Mouse (Mus musculus): Measurements from ENCODE around the gene Nup107.
"Not testable (repeated sequence)": the region's sequence is repeated elsewhere in the genome, so short reads cannot be mapped to it uniquely, and the experiment has no call there.

The Nup107 gene

DNA sequence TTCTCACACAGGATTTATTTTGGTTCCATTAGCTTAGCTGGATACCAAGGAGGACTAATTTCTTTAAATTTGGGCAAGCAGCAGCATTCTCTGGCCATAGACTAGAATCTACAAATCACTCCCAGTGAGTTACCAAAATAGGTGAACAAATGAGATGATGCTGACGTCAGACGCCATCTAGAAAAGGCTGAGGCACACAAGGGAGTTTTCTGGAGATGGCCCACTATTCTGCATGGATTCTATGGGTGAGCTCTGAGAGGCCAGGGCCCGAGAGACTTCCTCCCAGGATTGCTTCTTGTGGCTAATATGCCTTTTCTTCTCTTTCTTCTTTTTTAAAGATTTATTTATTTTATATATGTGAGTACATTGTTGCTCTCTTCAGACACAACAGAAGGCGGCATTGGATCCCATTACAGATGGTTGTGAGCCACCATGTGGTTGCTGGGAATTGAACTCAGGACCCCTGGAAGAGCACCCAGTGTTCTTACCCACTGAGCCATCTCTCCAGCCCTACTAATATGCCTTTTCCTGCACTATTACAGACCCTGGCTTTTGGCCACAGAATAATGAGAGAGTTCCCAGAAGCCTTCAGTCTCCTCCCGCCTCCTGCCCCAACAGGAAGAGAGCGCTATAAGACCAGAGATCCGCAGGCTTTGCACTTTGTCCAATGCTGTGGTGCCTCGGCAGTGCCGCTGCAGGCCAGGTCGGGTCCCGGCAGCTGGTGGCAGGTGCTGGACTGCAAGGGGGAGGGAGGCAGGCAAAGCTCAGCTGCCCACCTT lies 27.2 kb downstream of the Nup107 start:
- DNase-seq (ENCODE audit: low read depth, low spot score) = no peak

DNA sequence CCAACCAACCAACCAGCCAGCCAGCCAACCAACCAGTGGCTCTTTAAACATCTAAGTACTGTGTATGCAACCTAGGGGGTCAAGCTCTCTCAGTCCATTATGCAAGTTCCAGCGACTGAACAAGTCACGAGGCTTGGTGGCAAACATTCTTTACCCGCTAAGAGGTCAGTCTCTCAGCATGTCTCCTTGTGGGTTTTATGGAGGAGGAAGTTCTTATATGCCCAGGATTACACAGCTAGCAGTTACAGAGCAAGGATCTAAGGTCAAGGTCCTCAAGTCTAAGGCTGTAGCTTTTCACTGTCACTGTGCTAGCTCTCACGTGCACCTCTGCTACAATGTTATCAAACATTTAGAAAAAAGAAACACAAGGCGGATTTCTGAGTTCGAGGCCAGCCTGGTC lies 27.9 kb downstream of the Nup107 start:
- DNase-seq (ENCODE audit: low read depth, low spot score) = no peak

GRCm38 (mm10) chr10:117763588-117764190 lies 28.8 kb downstream of the Nup107 start:
- DNase-seq (ENCODE audit: low read depth, low spot score) = no peak

DNA sequence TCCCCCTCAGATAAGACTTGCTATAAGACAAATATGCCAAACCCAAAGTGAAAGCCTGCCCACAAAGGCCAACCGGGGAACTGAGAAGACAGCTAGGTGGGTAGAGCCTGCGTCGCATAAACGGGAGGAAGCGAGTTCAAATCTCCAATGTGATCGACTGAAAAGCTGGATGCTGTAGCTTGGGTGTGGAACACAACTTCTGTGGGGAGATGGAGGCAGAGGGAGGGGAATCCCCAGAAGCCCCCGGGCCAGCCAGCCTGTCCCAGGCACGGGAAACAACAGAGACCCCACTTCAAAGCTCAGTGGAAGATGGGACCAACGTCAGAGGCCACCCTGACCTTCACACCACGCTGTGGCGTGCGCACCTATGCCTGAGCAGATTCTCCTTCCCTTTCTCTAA lies 29.5 kb downstream of the Nup107 start:
- DNase-seq (ENCODE audit: low read depth, low spot score) = no peak

- DNase-seq (ENCODE audit: low read depth, low spot score) = no peak
Measured at GRCm38 (mm10) chr10:117762281-117762830, 30.1 kb downstream of the Nup107 start.

GRCm38 (mm10) chr10:117761551-117761950 lies 31.0 kb downstream of the Nup107 start:
- DNase-seq (ENCODE audit: low read depth, low spot score) = no peak

- DNase-seq (ENCODE audit: low read depth, low spot score) = no peak
Measured at GRCm38 (mm10) chr10:117760831-117761335, 31.6 kb downstream of the Nup107 start.

DNA sequence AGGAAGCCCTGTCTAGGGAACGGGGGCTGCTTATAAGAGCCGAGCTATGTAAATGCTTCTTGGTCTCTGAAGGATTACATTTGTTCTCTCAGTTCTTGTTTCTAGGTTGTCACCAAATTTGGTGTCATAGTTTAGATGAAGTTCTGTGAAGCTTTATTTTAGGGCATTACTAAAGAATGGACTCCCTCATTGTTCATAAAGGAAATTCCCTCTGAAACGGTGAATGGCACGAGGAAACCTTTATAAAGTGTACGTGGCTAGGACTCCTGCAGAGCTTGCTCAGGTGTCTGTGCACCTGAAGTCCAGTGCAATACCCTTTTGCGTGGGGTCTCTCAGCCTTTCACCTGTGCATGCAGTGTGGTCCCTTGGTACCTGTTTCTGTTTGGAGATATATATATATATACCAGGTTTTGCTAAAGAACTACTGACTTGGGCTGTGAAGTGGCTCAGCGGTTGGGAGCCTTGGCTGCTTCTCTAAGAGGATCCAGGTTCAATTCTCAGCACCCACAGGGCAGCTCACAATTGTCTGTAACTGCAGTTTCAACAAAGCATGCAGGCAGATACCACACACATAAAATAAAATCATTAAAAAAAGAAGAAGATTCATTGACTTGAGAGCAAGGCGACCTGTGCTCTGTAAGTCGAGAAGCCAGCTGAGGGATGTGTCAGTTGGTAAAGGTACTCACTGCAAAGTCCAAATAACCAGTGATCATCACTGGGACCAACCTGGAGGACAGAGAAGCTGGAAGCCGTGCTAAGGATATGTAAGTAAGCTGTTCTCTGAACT lies 32.5 kb downstream of the Nup107 start:
- DNase-seq (ENCODE audit: low read depth, low spot score) = no peak

- no peak for DNase-seq (ENCODE audit: low read depth, low spot score)
Measured at GRCm38 (mm10) chr10:117758749-117759727, 33.5 kb downstream of the Nup107 start.

GRCm38 (mm10) chr10:117758344-117758743 lies 34.2 kb downstream of the Nup107 start:
- not testable (repeated sequence) for DNase-seq (ENCODE audit: low read depth, low spot score)

- no peak for DNase-seq (ENCODE audit: low read depth, low spot score)
Measured at GRCm38 (mm10) chr10:117757796-117758342, 34.6 kb downstream of the Nup107 start.

DNA sequence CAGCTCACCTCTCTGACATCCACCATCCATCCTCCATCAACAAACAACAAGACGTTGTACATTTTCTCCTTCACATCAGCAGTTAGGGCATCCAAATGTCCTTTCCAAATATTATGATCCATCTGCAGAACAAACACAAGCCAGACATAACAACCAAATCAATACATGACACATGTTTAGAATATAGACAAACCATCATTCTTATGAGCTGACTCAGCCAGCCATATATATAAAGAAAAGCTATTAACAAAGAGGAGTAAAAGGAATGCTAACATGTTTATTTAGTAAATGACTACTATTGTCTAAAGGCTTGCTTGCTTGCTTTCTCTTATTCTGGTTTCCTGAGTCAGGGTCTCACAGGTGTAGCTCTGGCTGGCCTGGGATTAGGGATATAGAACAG lies 35.2 kb downstream of the Nup107 start:
- DNase-seq (ENCODE audit: low read depth, low spot score) = no peak

- no peak for DNase-seq (ENCODE audit: low read depth, low spot score)
Measured at GRCm38 (mm10) chr10:117756784-117757183, 35.7 kb downstream of the Nup107 start.

GRCm38 (mm10) chr10:117755799-117756467 lies 36.6 kb downstream of the Nup107 start:
- DNase-seq (ENCODE audit: low read depth, low spot score) = no peak

GRCm38 (mm10) chr10:117755086-117755798 lies 37.3 kb downstream of the Nup107 start:
- no peak for DNase-seq (ENCODE audit: low read depth, low spot score)

- no peak for DNase-seq (ENCODE audit: low read depth, low spot score)
Measured at GRCm38 (mm10) chr10:117754609-117754940, 37.9 kb downstream of the Nup107 start.

DNA sequence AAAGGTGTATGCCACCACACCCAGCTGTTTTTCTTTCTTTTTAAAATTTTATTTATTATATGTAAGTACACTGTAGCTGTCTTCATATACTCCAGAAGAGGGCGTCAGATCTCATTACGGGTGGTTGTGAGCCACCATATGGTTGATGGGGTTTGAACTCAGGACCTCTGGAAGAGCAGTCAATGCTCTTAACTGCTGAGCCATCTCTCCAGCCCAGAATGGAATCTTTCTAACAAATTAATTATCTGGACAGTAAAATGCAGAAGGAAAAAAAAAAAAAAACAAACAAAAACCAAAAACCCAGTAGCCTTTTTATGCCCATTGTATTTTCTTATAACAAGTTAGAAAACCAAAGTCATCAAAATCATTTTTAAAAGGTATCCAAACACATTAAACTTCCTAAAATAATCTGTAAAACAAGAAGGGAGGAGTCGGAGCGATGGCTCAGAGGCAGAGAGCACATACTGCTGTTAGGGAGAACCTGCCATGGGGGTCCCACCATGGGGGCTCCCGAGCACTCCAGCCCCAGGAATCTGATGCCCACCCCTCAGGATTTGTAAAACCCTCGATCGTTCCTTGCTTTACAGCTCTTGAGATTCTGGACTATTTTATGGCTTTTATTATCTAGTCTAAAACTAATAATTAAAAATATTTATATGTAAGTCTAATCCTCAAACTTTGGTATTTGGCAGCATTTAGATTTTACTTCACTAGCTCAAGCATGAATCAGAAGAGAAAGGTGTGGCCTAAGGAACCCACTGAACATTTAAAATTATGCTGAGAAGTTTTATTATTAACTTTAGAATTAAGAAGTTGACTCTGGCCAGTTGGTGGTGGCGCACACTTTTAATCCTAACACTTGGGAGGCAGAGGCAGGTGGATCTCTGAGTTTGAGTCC lies 38.5 kb downstream of the Nup107 start:
- DNase-seq (ENCODE audit: low read depth, low spot score) = no peak
